Mouse (Mus musculus): ENCODE results near the gene Hspa12a.

Hspa12a gene

GRCm38 (mm10) chr19:58827656-58828055, 115.8 kb downstream of the Hspa12a start:
- no peak for DNase-seq (ENCODE audit: extremely low spot score, low read depth, low spot score)

- no peak for DNase-seq (ENCODE audit: extremely low spot score, low read depth, low spot score)
Measured at GRCm38 (mm10) chr19:58824316-58824715, 119.1 kb downstream of the Hspa12a start.

- DNase-seq (ENCODE audit: extremely low spot score, low read depth, low spot score) = no peak
Measured at GRCm38 (mm10) chr19:58823301-58823700, 120.2 kb downstream of the Hspa12a start.

GRCm38 (mm10) chr19:58822454-58823200, 120.8 kb downstream of the Hspa12a start:
- DNase-seq (ENCODE audit: extremely low spot score, low read depth, low spot score) = no peak

DNA sequence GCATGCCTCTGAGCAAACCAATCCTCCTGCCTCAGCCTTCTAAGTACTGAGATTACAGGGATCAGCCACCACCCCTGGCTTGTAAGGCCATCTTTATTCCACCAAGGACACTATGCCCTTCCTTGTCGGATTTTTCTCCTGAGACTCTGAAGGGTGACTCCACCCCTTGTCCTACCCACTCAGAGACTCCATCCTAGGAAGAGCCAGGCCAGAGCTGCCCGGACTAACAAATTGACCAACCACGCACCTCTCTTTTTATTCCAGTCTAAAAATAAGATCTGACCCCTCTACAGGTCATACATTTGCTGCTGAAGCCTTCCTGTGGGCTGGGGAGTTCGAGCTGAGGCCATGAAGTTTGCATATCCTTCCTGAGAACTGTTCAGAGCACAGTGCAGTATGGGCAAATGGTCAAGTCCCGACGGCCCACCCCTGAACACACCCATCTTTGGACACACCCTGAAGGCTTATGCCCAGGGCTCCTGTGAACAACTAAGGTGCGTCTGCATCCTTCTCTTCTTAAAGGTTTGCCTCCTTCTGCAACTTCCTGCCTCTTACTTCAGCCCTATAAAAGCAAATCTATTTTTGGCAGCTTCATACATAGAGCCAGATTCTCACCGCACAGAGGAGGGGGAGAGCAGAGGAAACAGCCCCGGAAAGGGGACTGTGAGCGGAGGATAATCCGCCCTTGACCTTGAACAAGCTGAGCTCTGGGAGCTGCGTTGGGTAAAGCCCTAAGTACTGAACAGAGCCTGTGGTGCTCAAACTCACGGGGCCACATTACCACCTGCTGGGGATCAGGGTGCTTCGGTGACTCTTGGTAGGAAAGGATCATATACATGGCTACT, 124.7 kb downstream of the Hspa12a start:
- no peak for DNase-seq (ENCODE audit: extremely low spot score, low read depth, low spot score)

- DNase-seq (ENCODE audit: extremely low spot score, low read depth, low spot score) = no peak
Measured at GRCm38 (mm10) chr19:58817398-58817797, 126.1 kb downstream of the Hspa12a start.

DNA sequence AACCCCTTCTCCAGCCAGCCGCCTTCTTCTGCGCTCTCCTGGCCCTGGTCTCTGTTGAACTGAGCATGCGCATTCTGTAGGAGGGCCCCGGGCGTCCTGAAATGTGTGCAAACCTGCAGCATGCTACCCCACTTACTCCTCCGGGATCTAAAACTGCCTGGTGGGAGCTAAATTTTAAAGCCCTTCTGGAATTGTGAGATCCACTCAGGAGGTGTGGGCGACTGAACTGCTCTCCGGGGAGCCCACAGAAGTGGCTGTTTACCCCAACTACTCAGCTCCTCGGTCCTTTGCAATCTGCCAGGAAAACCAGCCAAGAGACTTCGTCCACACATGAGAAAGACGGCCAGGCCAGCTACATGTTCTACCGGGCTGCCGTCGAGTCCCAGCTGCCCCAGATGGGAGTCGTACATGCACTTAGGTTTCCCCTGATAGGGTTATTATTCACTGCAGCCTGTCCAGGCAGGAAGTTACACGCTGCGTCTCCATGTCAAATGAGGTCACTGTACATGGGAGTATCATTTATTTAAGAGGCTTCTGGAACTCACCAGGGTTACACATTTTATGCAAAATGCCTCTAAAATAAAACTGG, 126.9 kb downstream of the Hspa12a start:
- DNase-seq (ENCODE audit: extremely low spot score, low read depth, low spot score) = no peak

- no peak for DNase-seq (ENCODE audit: extremely low spot score, low read depth, low spot score)
Measured at GRCm38 (mm10) chr19:58815179-58815922, 128.1 kb downstream of the Hspa12a start.

DNA sequence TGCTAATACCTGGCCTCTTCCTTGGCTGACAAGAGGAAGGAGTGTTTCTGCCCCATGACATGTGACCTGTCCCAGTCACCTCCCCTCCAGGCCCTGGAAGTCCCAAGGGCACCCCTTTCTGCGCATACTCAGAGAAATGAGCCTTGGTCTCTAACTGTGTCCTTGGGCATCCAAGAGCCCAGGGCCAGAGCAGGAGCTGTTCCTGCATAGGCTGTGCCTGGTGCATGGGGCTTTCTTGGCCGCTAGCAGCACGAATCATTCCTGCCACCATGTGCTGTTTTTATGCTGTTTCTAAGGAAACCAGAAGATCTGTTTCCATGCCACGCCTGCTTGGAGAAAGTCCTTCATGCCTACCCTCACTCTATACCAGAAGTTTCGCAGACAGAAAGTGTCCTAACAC, 132.9 kb downstream of the Hspa12a start:
- no peak for DNase-seq (ENCODE audit: extremely low spot score, low read depth, low spot score)

DNA sequence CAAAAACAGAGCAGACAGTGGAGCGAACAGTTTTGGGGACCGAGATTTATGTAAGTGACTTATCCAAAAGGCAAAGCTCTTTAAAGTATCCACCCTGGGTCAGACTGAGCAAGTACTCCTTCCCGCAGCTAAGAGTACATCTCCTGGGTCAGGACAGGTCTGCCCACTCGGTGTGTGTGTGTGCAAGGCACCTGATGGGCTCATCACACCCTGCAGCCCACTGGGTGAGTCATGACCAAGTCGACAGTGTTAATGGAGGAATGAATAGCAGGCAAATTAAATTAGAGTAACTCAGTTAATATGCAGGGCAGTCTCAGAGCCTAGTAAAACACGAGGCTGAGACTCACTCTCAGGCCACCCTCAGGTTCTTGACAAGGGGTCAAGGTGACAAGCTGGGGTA, 134.6 kb downstream of the Hspa12a start:
- no peak for DNase-seq (ENCODE audit: extremely low spot score, low read depth, low spot score)

DNA sequence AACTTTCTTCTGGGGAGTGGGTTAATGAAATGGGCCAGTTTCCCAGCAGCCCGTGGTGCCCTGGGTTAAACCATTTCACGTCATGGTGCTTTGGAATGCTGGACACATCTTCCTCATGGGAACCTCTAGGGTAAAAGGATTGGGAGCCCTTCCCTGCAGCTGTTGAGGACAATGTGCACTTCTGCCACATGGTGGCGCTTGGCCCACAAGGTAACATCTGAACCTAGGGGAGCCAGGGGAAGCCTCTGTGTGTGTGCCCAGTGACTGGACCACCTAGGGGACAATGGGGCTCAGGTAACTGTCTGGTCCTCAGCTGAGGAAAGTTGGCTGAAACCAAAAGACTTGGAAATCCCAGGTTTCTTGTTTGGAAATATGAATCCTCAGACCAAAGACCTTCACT, 137.1 kb downstream of the Hspa12a start:
- DNase-seq (ENCODE audit: extremely low spot score, low read depth, low spot score) = peak; percentile 22

DNA sequence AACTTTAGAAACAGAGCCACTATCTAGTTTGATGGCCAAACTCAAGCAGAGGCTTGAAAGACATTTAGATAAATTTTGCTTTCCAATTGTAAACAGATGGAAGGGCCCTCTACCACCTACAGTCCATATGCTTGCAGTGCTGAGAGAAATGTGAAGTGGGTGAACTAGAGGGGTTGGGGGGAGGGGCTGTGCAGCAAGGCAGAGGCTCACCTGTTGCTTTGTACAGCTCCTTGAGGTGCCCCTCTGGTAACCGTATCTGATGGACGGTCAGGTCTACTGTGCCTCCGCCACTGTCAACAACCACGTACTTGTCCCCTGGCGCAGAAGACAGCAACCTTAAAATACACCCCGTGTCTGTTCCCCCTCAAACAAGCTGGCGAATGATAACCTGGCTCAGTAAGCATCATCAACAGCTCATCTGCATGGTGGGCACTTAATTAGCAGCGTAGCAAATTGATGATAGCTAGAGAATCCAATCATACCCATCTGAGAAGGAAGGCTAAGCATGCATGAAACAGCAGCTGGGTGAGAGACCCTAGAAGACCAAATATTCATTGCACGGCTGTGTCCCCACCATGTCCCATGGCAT, 138.2 kb downstream of the Hspa12a start:
- no peak for DNase-seq (ENCODE audit: extremely low spot score, low read depth, low spot score)

GRCm38 (mm10) chr19:58795114-58795669, 148.3 kb downstream of the Hspa12a start:
- no peak for DNase-seq (ENCODE audit: extremely low spot score, low read depth, low spot score)

- no peak for DNase-seq (ENCODE audit: extremely low spot score, low read depth, low spot score)
Measured at GRCm38 (mm10) chr19:58794284-58794683, 149.2 kb downstream of the Hspa12a start, which contains the start of gene 1700019N19Rik. 1700019N19Rik (minus strand) TSS chr19:58794461.

GRCm38 (mm10) chr19:58789194-58789593, 154.3 kb downstream of the Hspa12a start:
- DNase-seq (ENCODE audit: extremely low spot score, low read depth, low spot score) = no peak

DNA sequence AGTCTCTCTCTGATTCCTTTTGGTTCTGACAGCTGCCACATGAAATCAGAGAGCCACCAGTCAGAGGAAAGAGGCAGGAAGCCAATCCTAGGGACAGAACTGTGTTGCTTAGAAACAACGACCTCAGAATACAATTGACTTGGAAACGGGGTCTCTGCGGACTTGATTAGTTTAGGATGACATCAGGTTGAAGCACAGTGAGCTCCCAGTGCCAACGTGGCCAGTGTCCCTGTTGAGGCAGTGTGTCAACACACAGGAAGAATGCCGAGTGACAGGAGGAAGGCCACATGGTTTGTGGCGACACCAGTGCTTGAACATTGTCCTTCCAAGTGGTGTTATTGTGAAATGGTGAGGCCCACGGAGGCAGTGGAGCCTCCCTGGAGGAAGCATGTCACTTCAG, 159.5 kb downstream of the Hspa12a start:
- DNase-seq (ENCODE audit: extremely low spot score, low read depth, low spot score) = no peak

- no peak for DNase-seq (ENCODE audit: extremely low spot score, low read depth, low spot score)
Measured at GRCm38 (mm10) chr19:58781566-58781965, 161.9 kb downstream of the Hspa12a start.

DNA sequence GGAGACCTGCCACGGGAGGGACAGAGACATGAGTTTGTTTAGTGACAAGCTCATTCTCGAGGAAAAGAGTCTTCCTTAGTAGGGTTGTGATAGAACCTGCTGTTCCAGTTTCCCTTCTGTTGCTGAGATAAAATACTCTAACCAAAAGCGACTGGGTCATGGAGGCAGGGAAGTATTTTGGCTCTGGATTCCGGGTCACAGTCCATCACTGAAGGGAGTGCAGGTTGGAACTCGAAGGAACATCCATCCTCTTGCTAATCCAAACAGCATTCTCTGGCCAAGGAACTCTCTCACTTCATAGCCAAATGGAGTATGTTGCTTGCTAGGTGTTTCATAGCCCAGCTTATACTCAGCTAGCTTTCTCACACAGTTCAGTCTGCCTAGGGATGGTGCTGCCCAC, 167.0 kb downstream of the Hspa12a start:
- DNase-seq (ENCODE audit: extremely low spot score, low read depth, low spot score) = no peak

GRCm38 (mm10) chr19:58767329-58767728, 176.1 kb downstream of the Hspa12a start:
- DNase-seq (ENCODE audit: extremely low spot score, low read depth, low spot score) = no peak

GRCm38 (mm10) chr19:58762848-58763541, 180.5 kb downstream of the Hspa12a start:
- peak; percentile 35 for DNase-seq (ENCODE audit: extremely low spot score, low read depth, low spot score)

Data from hindlimb bud, embryonic 11.5 days (tissue).